Mouse (Mus musculus): ENCODE results near the gene Taco1.

DNA sequence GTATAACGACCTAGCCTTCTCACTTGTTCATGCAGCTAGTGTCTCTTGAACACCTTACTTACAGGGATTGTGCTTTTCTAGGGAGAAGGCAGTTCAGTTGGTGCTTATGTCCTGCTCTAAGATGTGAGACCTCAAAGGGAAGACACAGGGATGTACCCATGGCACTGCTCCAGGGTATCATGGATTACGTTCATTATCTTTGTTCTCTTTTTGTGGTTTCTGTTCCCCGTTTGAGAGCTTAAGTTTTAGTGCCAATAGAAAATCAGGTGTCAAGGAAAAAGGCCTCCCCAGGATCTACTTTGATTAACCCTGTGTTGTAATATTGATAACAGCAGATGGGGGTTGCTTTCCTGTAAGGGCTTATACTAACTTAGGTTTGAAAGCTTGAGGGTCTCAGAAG, 7.9 kb downstream of the Taco1 start:
- TF ChIP-seq EP300 (optimal IDR thresholded peaks at IDR 0.05) = no peak
- no peak for TF ChIP-seq CTCF (IDR thresholded peaks at IDR 0.05; ENCODE audit: low read depth)
